Mouse (Mus musculus) ES-E14 (cell line): Measurements from ENCODE around the gene Dmrta2.
A peak's percentile ranks its signal among the peaks of the same experiment; 100 is the strongest.

Experiments used
- MAFK ChIP-seq: IDR thresholded peaks from 2 replicates; pipeline ENCODE4 v1.6.1; 2014; ENCODE audit warnings: mild to moderate bottlenecking, low read depth, low read length, inconsistent platforms; ENCODE audit not compliant: insufficient read depth
- ZC3H11A ChIP-seq: IDR thresholded peaks from 2 replicates; pipeline ENCODE4 v1.6.1; 2012; ENCODE audit warnings: low read depth, mild to moderate bottlenecking, inconsistent platforms, low read length, borderline replicate concordance

DNA sequence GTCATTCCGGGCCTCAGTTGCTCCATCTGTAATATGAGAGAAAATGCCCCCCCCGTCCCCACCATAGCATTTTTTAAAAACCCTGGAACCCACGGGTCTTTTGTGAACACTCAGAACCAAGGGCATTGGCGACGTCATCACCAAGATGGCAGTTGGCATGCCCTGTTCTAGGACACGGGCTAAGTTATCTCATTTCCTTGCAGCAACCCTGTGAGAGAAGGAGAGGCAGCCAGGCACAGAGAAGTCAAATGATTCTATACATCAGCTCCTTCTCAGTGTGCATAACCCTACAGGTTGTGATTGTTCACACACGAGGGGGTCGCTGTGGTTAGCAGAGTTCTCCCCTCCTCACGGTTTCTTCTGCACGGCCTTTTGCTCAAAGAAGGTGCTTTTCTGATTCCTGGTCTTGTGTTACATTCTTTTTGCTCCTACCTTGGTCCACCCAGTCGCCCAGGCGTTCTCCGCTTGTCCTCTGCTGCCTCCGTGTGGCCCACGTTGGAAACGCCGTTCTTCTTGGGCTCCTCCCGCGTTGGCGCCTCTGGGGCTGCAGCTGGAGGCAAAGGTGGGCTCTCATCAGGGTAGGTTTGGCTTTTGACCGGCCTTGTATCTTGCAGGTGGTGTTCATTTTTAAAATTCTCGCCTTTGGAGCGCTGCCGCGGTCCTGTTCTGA, 44.2 kb downstream of the Dmrta2 start:
- peak; percentile 81 for TF ChIP-seq ZC3H11A
- TF ChIP-seq MAFK: no peak
